Mouse (Mus musculus): ENCODE results near the gene Gm13278. TPM values are rescaled to one million over a fixed set of nuclear protein-coding genes. Genes with fewer than 3 reads are reported as not detected.
A peak's percentile ranks its signal among the peaks of the same experiment; 100 is the strongest.
"Not testable (repeated sequence)": the region's sequence is repeated elsewhere in the genome, so short reads cannot be mapped to it uniquely, and the experiment has no call there.

Gm13278 gene
- polyA plus RNA-seq, 1 experiment from 2014 or later = not detected

DNA sequence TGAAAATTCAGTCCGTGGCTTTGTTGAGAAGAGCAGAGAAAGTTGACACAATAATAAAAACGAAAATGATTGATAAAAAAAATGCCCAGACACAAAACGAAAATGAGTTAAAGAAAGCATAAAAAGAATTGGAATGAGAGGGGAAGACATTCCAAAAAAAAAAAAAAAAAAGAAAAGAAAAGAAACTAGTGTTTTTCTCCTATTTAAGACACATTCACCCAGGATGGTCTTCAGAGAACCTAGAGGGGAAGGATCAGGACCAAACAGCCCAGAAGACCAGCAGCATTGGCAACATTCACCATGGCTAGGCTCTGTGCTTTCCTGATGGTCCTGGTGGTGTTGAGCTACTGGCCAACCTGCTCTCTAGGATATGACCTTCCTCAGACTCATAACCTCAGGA is 24.6 kb downstream of the Gm13278 start, which contains the start of gene Ifna7:
Ifna7 (plus strand) TSS at position 301 of the 400 bp plus-strand sequence.
- H3K27me3 ChIP-seq = no peaks in the 10 kb centered on the region
- no peak for ATAC-seq
- ChIA-PET POLR2A (no interaction called here), CTCF (no interaction called here)
- DNase-seq (ENCODE audit: low read depth, low spot score) = no peak
- in situ Hi-C loops (cut with MboI; ENCODE audit: low pct_unique_long_range_greater_than_20kb) = no loop called here
- TF ChIP-seq CTCF (IDR thresholded peaks at IDR 0.05) = no peak

DNA sequence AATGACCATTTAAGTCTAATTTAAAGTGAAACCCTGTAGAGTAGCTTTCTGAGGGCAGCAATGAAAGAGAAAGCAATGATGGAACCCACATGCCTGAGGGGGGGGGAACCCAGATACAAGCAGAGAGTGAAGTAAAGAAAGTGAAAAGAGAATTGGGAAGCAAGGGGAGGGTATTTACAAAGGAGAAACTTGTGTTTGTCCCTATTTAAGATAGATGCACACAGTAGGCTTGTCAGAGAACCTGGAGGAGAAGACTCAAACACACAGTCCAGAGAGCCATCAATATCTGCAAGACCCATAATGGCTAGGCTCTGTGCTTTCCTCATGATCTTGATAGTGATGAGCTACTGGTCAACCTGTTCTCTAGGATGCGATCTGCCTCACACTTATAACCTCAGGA is 28.3 kb downstream of the Gm13278 start, which contains the start of gene Ifna11:
Ifna11 (plus strand) TSS at position 301 of the 400 bp plus-strand sequence.
- in situ Hi-C loops (cut with MboI; ENCODE audit: low pct_unique_long_range_greater_than_20kb) = no loop called here
- ATAC-seq = no peak
- ChIA-PET POLR2A (no interaction called here), CTCF (interaction anchor here (1.2 kb wide), 1 partner anchor 11 kb away, joined by 5 read pairs; no protein-coding TSS in a partner anchor)
- no peak for TF ChIP-seq CTCF (IDR thresholded peaks at IDR 0.05)
- H3K27me3 ChIP-seq = no peaks in the 10 kb centered on the region
- DNase-seq (ENCODE audit: low read depth, low spot score) = no peak

DNA sequence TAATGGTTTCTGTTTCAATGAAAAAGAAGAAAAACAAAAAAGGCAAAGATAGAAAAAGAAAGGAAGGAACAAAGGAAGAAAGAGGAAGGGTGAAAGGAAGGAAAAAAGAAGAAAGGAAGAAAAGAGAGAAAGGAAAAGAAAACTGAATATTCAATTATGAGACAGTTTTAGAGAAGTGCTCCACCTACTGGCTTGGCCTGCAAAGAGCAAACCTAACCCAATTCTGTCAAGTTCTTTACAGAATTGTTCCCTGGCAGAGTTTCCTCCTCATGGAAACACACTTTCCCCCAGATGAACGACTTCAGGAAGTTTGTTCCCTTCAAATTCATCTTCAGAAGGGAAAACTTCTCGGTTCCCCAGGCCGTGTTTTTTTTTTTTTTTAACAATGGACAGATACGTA is 31.6 kb downstream of the Gm13278 start:
- in situ Hi-C loops (cut with MboI; ENCODE audit: low pct_unique_long_range_greater_than_20kb) = no loop called here
- peak; percentile 34 for TF ChIP-seq CTCF (IDR thresholded peaks at IDR 0.05)
- DNase-seq (ENCODE audit: low read depth, low spot score) (no peak), ATAC-seq (no peak)
- POLR2A ChIA-PET = no interaction called here
- CTCF ChIA-PET = interaction anchor here (1.9 kb wide), 1 partner anchor 8 kb away, joined by 10 read pairs; no protein-coding TSS in a partner anchor
- H3K27me3 ChIP-seq = no peaks in the 10 kb centered on the region

- CTCF ChIA-PET, ATAC-seq: not testable (repeated sequence)
- in situ Hi-C loops (cut with MboI; ENCODE audit: low pct_unique_long_range_greater_than_20kb) = loop anchor here (25.0 kb wide), 4 partner anchors 665 to 1715 kb away; partner anchors contain the start of gene Dmrta1
Measured at GRCm38 (mm10) chr4:88827116-88827515, 35.8 kb downstream of the Gm13278 start, which contains the start of gene Ifna6. Gene Ifna6 (plus strand): TSS chr4:88827416.

GRCm38 (mm10) chr4:88830523-88830922 is 39.2 kb downstream of the Gm13278 start:
- TF ChIP-seq CTCF (IDR thresholded peaks at IDR 0.05) = peak; percentile 97

More at GRCm38 (mm10) chr4:88827116-88827515, 35.8 kb downstream of the Gm13278 start, which contains the start of gene Ifna6:
- H3K27me3 ChIP-seq; POLR2A ChIA-PET; DNase-seq (ENCODE audit: low read depth, low spot score): not testable (repeated sequence)

DNA sequence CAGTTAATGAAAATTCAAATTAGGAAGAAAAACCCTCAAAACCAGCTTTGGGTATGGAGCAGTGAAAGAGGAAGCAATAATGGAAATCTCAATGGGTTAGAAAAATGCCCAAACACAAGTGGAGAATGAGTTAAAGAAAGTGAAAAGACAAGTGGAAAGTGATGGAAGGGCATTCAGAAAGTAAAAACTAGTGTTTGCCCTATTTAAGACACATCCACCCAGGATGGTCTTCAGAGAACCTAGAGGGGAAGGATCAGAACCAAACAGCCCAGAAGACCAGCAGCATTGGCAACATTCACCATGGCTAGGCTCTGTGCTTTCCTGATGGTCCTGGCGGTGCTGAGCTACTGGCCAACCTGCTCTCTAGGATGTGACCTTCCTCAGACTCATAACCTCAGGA is 43.9 kb downstream of the Gm13278 start, which contains the start of gene Ifna5:
Ifna5 (plus strand) TSS at position 301 of the 400 bp plus-strand sequence.
- POLR2A ChIA-PET; CTCF ChIA-PET; DNase-seq (ENCODE audit: low read depth, low spot score); H3K27me3 ChIP-seq; ATAC-seq: not testable (repeated sequence)
- in situ Hi-C loops (cut with MboI; ENCODE audit: low pct_unique_long_range_greater_than_20kb) = loop anchor here (25.0 kb wide), 4 partner anchors 673 to 1723 kb away; partner anchors contain the start of gene Dmrta1

More at GRCm38 (mm10) chr4:88830523-88830922, 39.2 kb downstream of the Gm13278 start:
- peak; percentile 27 for ATAC-seq
- ChIA-PET POLR2A (no interaction called here), CTCF (interaction anchor here (1.0 to 3.0 kb wide), 18 partner anchors 8 to 669 kb away, joined by 3 to 31 read pairs (median 6); partner anchors contain the start of genes Ifna14 and Ifna4)
- peak; percentile 30 for DNase-seq (ENCODE audit: low read depth, low spot score)
- in situ Hi-C loops (cut with MboI; ENCODE audit: low pct_unique_long_range_greater_than_20kb) = loop anchor here (5.0 to 25.0 kb wide), 5 partner anchors 258 to 1718 kb away; partner anchors contain the start of genes Dmrta1 and Ifna14
- peaks cover 4% of the 10 kb centered on the region for H3K27me3 ChIP-seq

DNA sequence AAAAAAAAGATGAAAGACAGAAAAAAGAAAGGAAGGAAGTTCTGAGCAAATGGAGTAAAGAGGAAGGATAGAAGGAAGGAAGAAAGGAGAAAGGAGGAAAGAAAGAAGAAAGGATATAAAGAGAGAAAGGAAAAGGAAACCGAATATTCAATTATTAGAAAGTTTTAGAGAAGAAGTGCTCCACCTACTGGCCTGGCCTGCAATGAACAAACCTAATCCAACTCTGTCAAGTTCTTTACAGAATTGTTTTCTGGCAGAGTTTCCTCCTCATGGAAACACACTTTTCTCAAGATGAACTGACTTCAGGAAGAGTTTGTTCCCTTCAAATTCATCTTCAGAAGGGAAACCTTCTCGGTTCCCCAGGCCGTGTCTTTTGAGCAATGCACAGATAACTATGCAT is 47.5 kb downstream of the Gm13278 start:
- in situ Hi-C loops (cut with MboI; ENCODE audit: low pct_unique_long_range_greater_than_20kb) = loop anchor here (25.0 kb wide), 4 partner anchors 677 to 1727 kb away; partner anchors contain the start of gene Dmrta1
- POLR2A ChIA-PET = no interaction called here
- no peaks in the 10 kb centered on the region for H3K27me3 ChIP-seq
- TF ChIP-seq CTCF (IDR thresholded peaks at IDR 0.05) = peak; percentile 42
- DNase-seq (ENCODE audit: low read depth, low spot score) = no peak
- no peak for ATAC-seq
- CTCF ChIA-PET = interaction anchor here (1.1 kb wide), 1 partner anchor 10 kb away, joined by 4 read pairs; no protein-coding TSS in a partner anchor

DNA sequence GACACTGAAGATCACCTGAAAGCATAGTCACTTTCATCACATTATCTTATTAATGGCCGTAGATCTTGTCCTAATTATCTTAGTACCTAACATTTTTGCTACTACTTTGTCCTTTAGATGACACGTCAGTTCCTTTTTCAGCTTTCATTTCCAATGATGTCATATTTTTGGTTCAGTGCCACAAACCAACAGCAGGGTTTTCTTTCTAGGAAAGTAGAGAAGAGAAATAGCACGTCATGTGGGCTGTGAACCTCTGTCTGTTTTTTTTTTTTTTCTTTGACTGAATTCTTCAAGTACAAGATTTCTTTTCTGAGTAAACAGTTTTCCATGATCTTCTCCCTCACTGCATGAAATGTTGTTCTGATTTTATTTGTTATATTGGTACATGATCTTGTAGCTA is 48.7 kb downstream of the Gm13278 start:
- in situ Hi-C loops (cut with MboI; ENCODE audit: low pct_unique_long_range_greater_than_20kb) = loop anchor here (25.0 kb wide), 4 partner anchors 678 to 1728 kb away; partner anchors contain the start of gene Dmrta1
- POLR2A ChIA-PET = no interaction called here
- CTCF ChIA-PET = no interaction called here
- no peak for TF ChIP-seq CTCF (IDR thresholded peaks at IDR 0.05)
- ATAC-seq = no peak
- H3K27me3 ChIP-seq = peaks cover 4% of the 10 kb centered on the region
- DNase-seq (ENCODE audit: low read depth, low spot score) = no peak

DNA sequence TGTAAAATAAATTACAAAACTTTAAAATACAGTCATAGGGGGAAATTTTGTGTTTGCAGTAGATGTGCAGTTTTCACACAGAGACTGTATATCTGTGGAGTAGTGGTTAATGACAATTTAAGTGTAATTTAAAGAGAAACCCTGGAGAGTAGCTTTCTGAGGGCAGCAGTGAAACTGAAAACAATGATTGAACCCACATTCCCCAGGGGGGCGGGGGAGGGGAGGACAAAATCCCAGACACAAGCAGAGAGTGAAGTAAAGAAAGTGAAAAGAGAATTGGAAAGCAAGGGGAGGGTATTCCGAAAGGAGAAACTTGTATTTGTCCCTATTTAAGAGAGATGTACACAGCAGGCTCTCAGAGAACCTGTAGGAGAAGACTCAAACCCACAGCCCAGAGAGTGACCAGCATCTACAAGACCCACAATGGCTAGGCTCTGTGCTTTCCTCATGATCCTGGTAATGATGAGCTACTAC is 50.1 kb downstream of the Gm13278 start, which contains the start of gene Ifna4:
Ifna4 (plus strand) TSS at position 424 of the 474 bp plus-strand sequence.
- DNase-seq (ENCODE audit: low read depth, low spot score) = no peak
- CTCF ChIA-PET = interaction anchor here (1.1 kb wide), 1 partner anchor 10 kb away, joined by 6 read pairs; no protein-coding TSS in a partner anchor
- ATAC-seq = no peak
- peaks cover 8% of the 10 kb centered on the region for H3K27me3 ChIP-seq
- in situ Hi-C loops (cut with MboI; ENCODE audit: low pct_unique_long_range_greater_than_20kb) = loop anchor here (25.0 kb wide), 4 partner anchors 679 to 1729 kb away; partner anchors contain the start of gene Dmrta1
- TF ChIP-seq CTCF (IDR thresholded peaks at IDR 0.05) = no peak
- POLR2A ChIA-PET = no interaction called here

Other genes starting within 250 kb of the Gm13278 start
- gene Ifna15, start 233.3 kb upstream of the Gm13278 start, polyA plus RNA-seq (2021) = not detected
- gene Ifna14, start 219.8 kb upstream of the Gm13278 start, polyA plus RNA-seq (2021) = not detected
- gene Ifna9, start 199.2 kb upstream of the Gm13278 start, polyA plus RNA-seq (2021) = not detected
- not detected for gene Ifna12, start 188.2 kb upstream of the Gm13278 start, polyA plus RNA-seq (2021)
- gene C87499, start 157.1 kb upstream of the Gm13278 start, polyA plus RNA-seq (2021) = not detected
- not detected for gene Ifna13, start 147.1 kb upstream of the Gm13278 start, polyA plus RNA-seq (2021)
- gene Ifna16, start 114.6 kb upstream of the Gm13278 start, polyA plus RNA-seq (2021) = not detected
- not detected for gene Ifna2, start 107.6 kb upstream of the Gm13278 start, polyA plus RNA-seq (2021)
- not detected for gene Ifnab, start 100.2 kb upstream of the Gm13278 start, polyA plus RNA-seq (2021)
- 1.3 TPM for gene Gm26566, start 69.7 kb upstream of the Gm13278 start, polyA plus RNA-seq (2021)
- 18.2 TPM for gene Klhl9, start 69.1 kb upstream of the Gm13278 start, polyA plus RNA-seq (2021)
- gene Gm13271, start 36.7 kb upstream of the Gm13278 start, polyA plus RNA-seq (2021) = not detected
- gene Gm13283, start 31.4 kb upstream of the Gm13278 start, polyA plus RNA-seq (2021) = not detected
- 2.7 TPM for gene Gm13290, start 17.7 kb upstream of the Gm13278 start, polyA plus RNA-seq (2021)
- gene Gm13289, start 14.6 kb upstream of the Gm13278 start, polyA plus RNA-seq (2021) = not detected
- not detected for gene Gm13272, start 11.7 kb upstream of the Gm13278 start, polyA plus RNA-seq (2021)
- not detected for gene Ifnz, start 9.4 kb upstream of the Gm13278 start, polyA plus RNA-seq (2021)
- 2.4 TPM for gene Gm13276, start 5.8 kb upstream of the Gm13278 start, polyA plus RNA-seq (2021)
- not detected for gene Gm13277, start 2.9 kb upstream of the Gm13278 start, polyA plus RNA-seq (2021)
- gene Gm13275, start 2.9 kb downstream of the Gm13278 start, polyA plus RNA-seq (2021) = not detected
- gene Gm13279, start 5.8 kb downstream of the Gm13278 start, polyA plus RNA-seq (2021) = not detected
- gene Gm13285, start 8.1 kb downstream of the Gm13278 start, polyA plus RNA-seq (2021) = 1.1 TPM
- gene Gm13287, start 11.7 kb downstream of the Gm13278 start, polyA plus RNA-seq (2021) = 2.1 TPM
- gene Gm13288, start 14.0 kb downstream of the Gm13278 start, polyA plus RNA-seq (2021) = 0.22 TPM
- gene Ifna7, start 24.7 kb downstream of the Gm13278 start, polyA plus RNA-seq (2021) = not detected
- gene Ifna11, start 28.4 kb downstream of the Gm13278 start, polyA plus RNA-seq (2021) = not detected
- not detected for gene Ifna6, start 35.9 kb downstream of the Gm13278 start, polyA plus RNA-seq (2021)
- gene Ifna5, start 44.0 kb downstream of the Gm13278 start, polyA plus RNA-seq (2021) = not detected
- gene Ifna4, start 50.3 kb downstream of the Gm13278 start, polyA plus RNA-seq (2021) = not detected
- gene Ifna1, start 58.5 kb downstream of the Gm13278 start, polyA plus RNA-seq (2021) = not detected
- 0.15 TPM for gene Ifne, start 88.7 kb downstream of the Gm13278 start, polyA plus RNA-seq (2021)